Comparison of ENCODE assay signal across 26 mouse cellular contexts in genomic region chr6:112953905-112954304, GRCm38 (mm10). TPM values are rescaled to one million over a fixed set of nuclear protein-coding genes. Genes with fewer than 3 reads are reported as not detected.
DNase-seq lines count a peak whose midpoint lies in the region; ATAC-seq and TF ChIP-seq lines count a peak whose summit lies in the region.
"Had no signal": no experiment of that assay in that cellular context is flagged by ENCODE, and none has a peak within 500 bp of the region (broad histone marks: within the 10 kb centered on the region; RNA-seq: fewer than 3 reads in every experiment).

No protein-coding gene starts in this region.

- no peak for TF ChIP-seq CTCF in kidney, adult 2 months (conservative IDR thresholded peaks at IDR 0.05; ENCODE audit: insufficient read depth, insufficient read length, low read depth, low read length)

- H3K9ac ChIP-seq in kidney, embryonic 14.5 days (ENCODE audit: low read depth, low read length): no peak overlapping the region
- H3K9ac ChIP-seq: embryonic facial prominence, embryonic 13.5 days; forebrain, embryonic 13.5 days; forebrain, postnatal 0 days; heart, embryonic 12.5 days; heart, embryonic 15.5 days; hindbrain, embryonic 14.5 days had no signal

- H3K4me3 ChIP-seq in embryonic facial prominence, embryonic 10.5 days: no peak overlapping the region
- no peak overlapping the region for H3K4me3 ChIP-seq in kidney, embryonic 14.5 days (ENCODE audit: low read length)
- no peak overlapping the region for H3K4me3 ChIP-seq in kidney, adult 2 months (ENCODE audit: insufficient read depth, low read depth, low read length)
- H3K4me3 ChIP-seq: embryonic facial prominence, embryonic 13.5 days; erythroblast, embryonic 14.5 days; forebrain, embryonic 13.5 days; gastrocnemius, adult 2 months; heart, embryonic 12.5 days; heart, embryonic 15.5 days had no signal

- DNase-seq in embryonic facial prominence, embryonic 10.5 days (ENCODE audit: low spot score): no peak
- no peak for DNase-seq in spleen, postnatal 10 days (ENCODE audit: low spot score in 2 of 2)
- DNase-seq in kidney, adult 2 months: no peak
- DNase-seq: adrenal gland, adult 8-10 months; adrenal gland, postnatal 25 days; cerebellum, adult 11-12 months; cerebellum, adult 8-10 months; cerebellum, postnatal 36 days; forebrain, postnatal 0 days; gastrocnemius, adult 2 months; gastrocnemius, postnatal 14 days; heart, adult 18-20 months; heart, postnatal 36 days had no signal

- WGBS in embryonic facial prominence, embryonic 10.5 days: 82% methylated on average over 7 of the region's 7 CpGs
- 82% methylated on average over 7 of the region's 7 CpGs for WGBS in kidney, embryonic 14.5 days
- WGBS in kidney, adult 2 months: 69% methylated on average over 7 of the region's 7 CpGs

- no peak for TF ChIP-seq POLR2A in kidney, adult 2 months (IDR thresholded peaks at IDR 0.05; ENCODE audit: low read depth, low read length)

- H3K9me3 ChIP-seq in embryonic facial prominence, embryonic 10.5 days: no peaks in the 10 kb centered on the region
- H3K9me3 ChIP-seq in kidney, embryonic 14.5 days (ENCODE audit: control insufficient read depth, low read length): no peaks in the 10 kb centered on the region
- H3K9me3 ChIP-seq: embryonic facial prominence, embryonic 13.5 days; forebrain, embryonic 13.5 days; heart, embryonic 12.5 days; heart, embryonic 15.5 days had no signal

- ATAC-seq in common myeloid progenitor, adult 5-6 weeks (replicated peaks; ENCODE audit: low read depth, poor library complexity, severe bottlenecking): peak; percentile 51
- peak; percentile 41; the same call in 1 of the 2 replicates for ATAC-seq in megakaryocyte, adult 5-6 weeks (ENCODE audit: poor library complexity, severe bottlenecking)
- ATAC-seq in kidney, embryonic 14.5 days (ENCODE audit: low FRiP score, low TSS enrichment): no peak
- ATAC-seq: activated CD4-positive, CD25-positive, alpha-beta regulatory T cell, adult 4 months; CD4-positive, CD25-positive, alpha-beta regulatory T cell, adult 4 months; forebrain, embryonic 13.5 days; forebrain, postnatal 0 days; inflammation-experienced regulatory T-cells, adult 6 months had no signal

- no peaks in the 10 kb centered on the region for H3K36me3 ChIP-seq in embryonic facial prominence, embryonic 10.5 days (replicated peaks)
- H3K36me3 ChIP-seq in kidney, embryonic 14.5 days (ENCODE audit: control insufficient read depth, insufficient read depth, low read length): no peaks in the 10 kb centered on the region
- H3K36me3 ChIP-seq in kidney, adult 2 months (ENCODE audit: control insufficient read depth, insufficient read depth, low read length): no peaks in the 10 kb centered on the region
- H3K36me3 ChIP-seq: embryonic facial prominence, embryonic 13.5 days; heart, embryonic 12.5 days; heart, embryonic 15.5 days had no signal

- peaks cover 57% of the 10 kb centered on the region for H3K4me1 ChIP-seq in embryonic facial prominence, embryonic 10.5 days
- H3K4me1 ChIP-seq in kidney, embryonic 14.5 days (ENCODE audit: control insufficient read depth, insufficient read depth, low read length): peaks cover 28% of the 10 kb centered on the region
- peaks cover 3% of the 10 kb centered on the region; the same call in 1 of the 2 replicates for H3K4me1 ChIP-seq in kidney, adult 2 months (ENCODE audit: control insufficient read depth, insufficient read depth, low read length)

- H3K27ac ChIP-seq in embryonic facial prominence, embryonic 10.5 days (replicated peaks): 0 out of 2 replicates have a peak overlapping the region, but pooled peaks have one; percentile 16
- H3K27ac ChIP-seq in kidney, embryonic 14.5 days (ENCODE audit: low read depth, low read length): no peak overlapping the region
- H3K27ac ChIP-seq in kidney, adult 2 months (ENCODE audit: insufficient read depth, low read depth, low read length): no peak overlapping the region
- H3K27ac ChIP-seq: embryonic facial prominence, embryonic 13.5 days; forebrain, embryonic 13.5 days; gastrocnemius, adult 2 months; heart, embryonic 15.5 days; hindbrain, embryonic 14.5 days; hindbrain, postnatal 0 days had no signal

- H3K27me3 ChIP-seq in embryonic facial prominence, embryonic 10.5 days (replicated peaks; ENCODE audit: low read depth, poor library complexity, severe bottlenecking): no peaks in the 10 kb centered on the region
- H3K27me3 ChIP-seq in kidney, embryonic 14.5 days (ENCODE audit: control insufficient read depth, insufficient read depth, low read length): no peaks in the 10 kb centered on the region
- H3K27me3 ChIP-seq in kidney, adult 2 months (replicated peaks; ENCODE audit: control insufficient read depth, insufficient read depth, low read length): no peaks in the 10 kb centered on the region
- H3K27me3 ChIP-seq: embryonic facial prominence, embryonic 13.5 days; forebrain, embryonic 13.5 days; heart, embryonic 15.5 days had no signal

- no peak overlapping the region for H3K4me2 ChIP-seq in kidney, embryonic 14.5 days (replicated peaks; ENCODE audit: low read depth, low read length)
- H3K4me2 ChIP-seq: embryonic facial prominence, embryonic 13.5 days; forebrain, embryonic 13.5 days; heart, embryonic 12.5 days; heart, embryonic 15.5 days; hindbrain, embryonic 14.5 days had no signal

RNA-seq across cellular contexts. Expression of gene Srgap3, which starts 6.8 kb away (rescaled TPM):
- 2.5 and 8.0 TPM in 2 replicates for total RNA-seq in common myeloid progenitor, adult 5-6 weeks (2017)
- polyA plus RNA-seq in embryonic facial prominence, embryonic 10.5 days (2016; fragmentation: Nextera tagmentation; extraction: Ambion mirVana): 8.0 and 10.5 TPM in 2 replicates
- 3.5 and 6.1 TPM in 2 replicates for total RNA-seq in megakaryocyte, adult 5-6 weeks (2015)
- total RNA-seq in megakaryocyte, adult 5-6 weeks (2017): 2.7 and 2.8 TPM in 2 replicates
- 4.6 and 6.9 TPM in 2 replicates for polyA plus RNA-seq in kidney, embryonic 14.5 days (2014; fragmentation: Nextera tagmentation; extraction: Ambion mirVana)
- polyA plus RNA-seq in kidney, adult 2 months (2012; rRNA removed): 5.5 and 5.8 TPM in 2 replicates
